Mouse (Mus musculus) embryonic fibroblast, embryonic 13.5 days (primary cell): ENCODE results near the gene Prr36. TPM values are rescaled to one million over a fixed set of nuclear protein-coding genes. Genes with fewer than 3 reads are reported as not detected.
A peak's percentile ranks its signal among the peaks of the same experiment; 100 is the strongest.

Experiments used
- H3K27ac ChIP-seq: 2 replicates; pipeline ENCODE4 v1.5.1; 2012; ENCODE audit warnings: low read length, control low read depth, inconsistent platforms; ENCODE audit not compliant: insufficient read depth
- H3K4me1 ChIP-seq: 2 replicates; pipeline ENCODE4 v1.6.1; 2011; ENCODE audit warnings: low read length; ENCODE audit not compliant: control insufficient read depth, insufficient read depth
- H3K4me3 ChIP-seq: 2 replicates; pipeline ENCODE4 v1.5.1; 2011; ENCODE audit warnings: mild to moderate bottlenecking, control low read depth, low read length; ENCODE audit not compliant: insufficient read depth
- CTCF ChIP-seq: IDR thresholded peaks from 2 replicates; pipeline ENCODE4 v1.5.1; 2011; ENCODE audit warnings: mild to moderate bottlenecking, control low read depth, low read length, moderate library complexity, borderline replicate concordance; ENCODE audit not compliant: insufficient read depth
- POLR2A ChIP-seq: IDR thresholded peaks from 2 replicates; pipeline ENCODE4 v1.6.1; 2011; ENCODE audit warnings: low read depth, mild to moderate bottlenecking, control low read depth, low read length, moderate library complexity
- polyA plus RNA-seq: library from polyadenylated mRNA; stranded (reverse); fragments of >200 nt; gene quantifications from 2 replicates; pipeline ENCODE4 v1.2.4, GENCODE M21; 2011; ENCODE audit warnings: low read depth; ENCODE audit not compliant: missing spikeins, insufficient read length

Gene Prr36
- polyA plus RNA-seq, 1 experiment: 0.23 TPM

- Histone ChIP-seq H3K27ac (peak overlapping the region; percentile 63), H3K4me3 (peak overlapping the region; percentile 89), H3K4me1 (peaks cover 10% of the 10 kb centered on the region)
- 0 out of 2 replicates have a peak, but pooled peaks have one; percentile 1 for TF ChIP-seq POLR2A
- peak; percentile 62; the same call in 1 of the 2 replicates for TF ChIP-seq CTCF
Measured at GRCm38 (mm10) chr8:4254001-4254400, 36.7 kb upstream of the Prr36 start.

- TF ChIP-seq POLR2A (peak; percentile 65), CTCF (no peak)
- H3K4me1 ChIP-seq: peaks cover 10% of the 10 kb centered on the region
Measured at GRCm38 (mm10) chr8:4252934-4253841, 35.9 kb upstream of the Prr36 start, which contains the start of gene Snapc2. Gene Snapc2, plus strand, starts transcription at chr8:4253080.

GRCm38 (mm10) chr8:4252116-4252760, 35.0 kb upstream of the Prr36 start:
- Histone ChIP-seq H3K27ac (peak overlapping the region; percentile 69), H3K4me3 (no peak overlapping the region), H3K4me1 (peaks cover 3% of the 10 kb centered on the region; the same call in 1 of the 2 replicates)
- TF ChIP-seq CTCF: no peak
- TF ChIP-seq POLR2A: no peak

More at GRCm38 (mm10) chr8:4252934-4253841, 35.9 kb upstream of the Prr36 start, which contains the start of gene Snapc2:
- Histone ChIP-seq H3K4me3 (peak within 1 kb of the TSS; percentile 89), H3K27ac (peak within 1 kb of the TSS; percentile 73)

GRCm38 (mm10) chr8:4250306-4250970, 33.2 kb upstream of the Prr36 start:
- Histone ChIP-seq H3K4me1 (0 out of 2 replicates have a peak, but pooled peaks cover 2% of the 10 kb centered on the region), H3K27ac (no peak overlapping the region), H3K4me3 (no peak overlapping the region)
- no peak for TF ChIP-seq POLR2A
- TF ChIP-seq CTCF: peak; percentile 71

GRCm38 (mm10) chr8:4249213-4249612, 32.0 kb upstream of the Prr36 start:
- Histone ChIP-seq H3K4me3 (no peak overlapping the region), H3K27ac (no peak overlapping the region), H3K4me1 (0 out of 2 replicates have a peak, but pooled peaks cover 1% of the 10 kb centered on the region)
- TF ChIP-seq POLR2A (no peak), CTCF (no peak)

GRCm38 (mm10) chr8:4247951-4248540, 30.8 kb upstream of the Prr36 start, which contains the start of gene Tgfbr3l:
Gene Tgfbr3l, plus strand, starts transcription at chr8:4248214.
- H3K27ac ChIP-seq: no peak within 1 kb of the TSS
- H3K4me3 ChIP-seq: no peak within 1 kb of the TSS
- no peaks in the 10 kb centered on the region for H3K4me1 ChIP-seq
- TF ChIP-seq CTCF (no peak), POLR2A (no peak)

- Histone ChIP-seq H3K4me3 (no peak overlapping the region), H3K27ac (no peak overlapping the region), H3K4me1 (no peaks in the 10 kb centered on the region)
- TF ChIP-seq CTCF (no peak), POLR2A (no peak)
Measured at GRCm38 (mm10) chr8:4247241-4247640, 30.0 kb upstream of the Prr36 start.

- H3K27ac ChIP-seq: no peak overlapping the region
- no peak for TF ChIP-seq POLR2A
- no peak for TF ChIP-seq CTCF
- H3K4me3 ChIP-seq: no peak overlapping the region
- H3K4me1 ChIP-seq: no peaks in the 10 kb centered on the region
Measured at GRCm38 (mm10) chr8:4245737-4246136, 28.5 kb upstream of the Prr36 start.

- H3K4me1 ChIP-seq: 0 out of 2 replicates have a peak, but pooled peaks cover 3% of the 10 kb centered on the region
- H3K27ac ChIP-seq: no peak overlapping the region
- no peak overlapping the region for H3K4me3 ChIP-seq
- TF ChIP-seq POLR2A (no peak), CTCF (no peak)
Measured at GRCm38 (mm10) chr8:4245061-4245460, 27.8 kb upstream of the Prr36 start.
